27 mouse cellular contexts compared by ENCODE assay signal in genomic region chr5:97006929-97007328, GRCm38 (mm10). TPM values are rescaled to one million over a fixed set of nuclear protein-coding genes. Genes with fewer than 3 reads are reported as not detected.
A peak's percentile ranks its signal among the peaks of the same experiment; 100 is the strongest.
DNase-seq lines count a peak whose midpoint lies in the region; ATAC-seq and TF ChIP-seq lines count a peak whose summit lies in the region.
"Had no signal": no experiment of that assay in that cellular context is flagged by ENCODE, and none has a peak within 500 bp of the region (broad histone marks: within the 10 kb centered on the region; RNA-seq: fewer than 3 reads in every experiment).

No protein-coding gene starts in this region.

- H3K9me3 ChIP-seq in heart, embryonic 13.5 days = no peaks in the 10 kb centered on the region
- no peaks in the 10 kb centered on the region for H3K9me3 ChIP-seq in G1E (replicated peaks)
- H3K9me3 ChIP-seq in intestine, embryonic 16.5 days (ENCODE audit: control insufficient read depth, low read length) = no peaks in the 10 kb centered on the region
- H3K9me3 ChIP-seq in liver, embryonic 15.5 days (replicated peaks) = no peaks in the 10 kb centered on the region
- H3K9me3 ChIP-seq: embryonic facial prominence, embryonic 10.5 days; embryonic facial prominence, embryonic 15.5 days; forebrain, embryonic 15.5 days; midbrain, embryonic 10.5 days; midbrain, embryonic 15.5 days; neural tube, embryonic 15.5 days had no signal

- DNase-seq in heart, adult 18-20 months = no peak
- DNase-seq in G1E (ENCODE audit: low spot score) = no peak
- no peak for DNase-seq in lung, postnatal 14 days
- DNase-seq in lung, postnatal 4 days = no peak
- no peak for DNase-seq in right cerebral cortex, postnatal 10 days (ENCODE audit: low spot score in 2 of 2)
- DNase-seq: adrenal gland, adult 8-10 months; cerebellum, adult 8-10 months; cerebellum, postnatal 25 days; heart, postnatal 4 days; kidney, adult 11 months; kidney, postnatal 14 days; retina, postnatal 1 day; thymus, adult 2 months; thymus, postnatal 36 days had no signal

- 78% methylated on average over 3 of the region's 3 CpGs for WGBS in heart, embryonic 13.5 days
- WGBS in intestine, embryonic 16.5 days = 89% methylated on average over 3 of the region's 3 CpGs
- 58% methylated on average over 3 of the region's 3 CpGs for WGBS in liver, embryonic 15.5 days (ENCODE audit: insufficient replicate concordance)

- ATAC-seq in heart, embryonic 13.5 days (ENCODE audit: extremely low read depth, insufficient number of reproducible peaks, low FRiP score, low TSS enrichment) = no peak
- no peak for ATAC-seq in G1E (ENCODE audit: extremely low read depth, insufficient number of reproducible peaks, low FRiP score, poor library complexity, severe bottlenecking)
- ATAC-seq in intestine, embryonic 16.5 days = no peak
- ATAC-seq in liver, embryonic 15.5 days (ENCODE audit: insufficient read depth) = no peak
- ATAC-seq: activated CD4-positive, CD25-positive, alpha-beta regulatory T cell, adult 4 months; CD4-positive, CD25-positive, alpha-beta regulatory T cell, adult 4 months; forebrain, embryonic 15.5 days; midbrain, embryonic 15.5 days had no signal

- H3K4me1 ChIP-seq in heart, embryonic 13.5 days = peaks cover 29% of the 10 kb centered on the region
- peaks cover 77% of the 10 kb centered on the region for H3K4me1 ChIP-seq in G1E (ENCODE audit: insufficient read depth, low read depth, low read length)
- peaks cover 31% of the 10 kb centered on the region for H3K4me1 ChIP-seq in intestine, embryonic 16.5 days (ENCODE audit: control insufficient read depth, insufficient read depth, low read length)
- peaks cover 91% of the 10 kb centered on the region for H3K4me1 ChIP-seq in liver, embryonic 15.5 days (replicated peaks)
- H3K4me1 ChIP-seq: forebrain, embryonic 15.5 days; midbrain, embryonic 10.5 days; midbrain, embryonic 15.5 days had no signal

- H3K4me2 ChIP-seq in heart, embryonic 13.5 days = peak overlapping the region; percentile 2; the same call in 1 of the 2 replicates
- peak overlapping the region; percentile 7; the same call in 1 of the 2 replicates for H3K4me2 ChIP-seq in intestine, embryonic 16.5 days (ENCODE audit: low read depth, low read length)
- peak overlapping the region; percentile 66 for H3K4me2 ChIP-seq in liver, embryonic 15.5 days
- H3K4me2 ChIP-seq: embryonic facial prominence, embryonic 15.5 days; forebrain, embryonic 15.5 days; hindbrain, embryonic 14.5 days; midbrain, embryonic 15.5 days; neural tube, embryonic 15.5 days had no signal

- no peak overlapping the region for H3K4me3 ChIP-seq in heart, embryonic 13.5 days
- peak overlapping the region; percentile 50; the same call in 1 of the 2 replicates for H3K4me3 ChIP-seq in G1E (ENCODE audit: low read depth, low read length)
- no peak overlapping the region for H3K4me3 ChIP-seq in intestine, embryonic 16.5 days (ENCODE audit: low read length)
- H3K4me3 ChIP-seq in liver, embryonic 15.5 days (replicated peaks) = peak overlapping the region; percentile 16
- H3K4me3 ChIP-seq: embryonic facial prominence, embryonic 10.5 days; embryonic facial prominence, embryonic 15.5 days; forebrain, embryonic 15.5 days; midbrain, embryonic 10.5 days; midbrain, embryonic 15.5 days; neural tube, embryonic 15.5 days had no signal

- H3K9ac ChIP-seq in heart, embryonic 13.5 days = no peak overlapping the region
- H3K9ac ChIP-seq in intestine, embryonic 16.5 days (ENCODE audit: low read depth, low read length) = no peak overlapping the region
- peak overlapping the region; percentile 36 for H3K9ac ChIP-seq in liver, embryonic 15.5 days
- H3K9ac ChIP-seq: embryonic facial prominence, embryonic 15.5 days; forebrain, embryonic 15.5 days; hindbrain, embryonic 14.5 days; midbrain, embryonic 15.5 days; neural tube, embryonic 15.5 days had no signal

- no peak for TF ChIP-seq CTCF in G1E (IDR thresholded peaks at IDR 0.05; ENCODE audit: low read depth, low read length)

- H3K36me3 ChIP-seq in heart, embryonic 13.5 days = no peaks in the 10 kb centered on the region
- H3K36me3 ChIP-seq in G1E (replicated peaks) = peaks cover 42% of the 10 kb centered on the region
- H3K36me3 ChIP-seq in intestine, embryonic 16.5 days (ENCODE audit: control insufficient read depth, insufficient read depth, low read length) = no peaks in the 10 kb centered on the region
- H3K36me3 ChIP-seq in liver, embryonic 15.5 days (replicated peaks) = peaks cover 14% of the 10 kb centered on the region
- H3K36me3 ChIP-seq: embryonic facial prominence, embryonic 10.5 days; embryonic facial prominence, embryonic 15.5 days; forebrain, embryonic 15.5 days; midbrain, embryonic 10.5 days; midbrain, embryonic 15.5 days; neural tube, embryonic 15.5 days had no signal

- no peak overlapping the region for H3K27ac ChIP-seq in heart, embryonic 13.5 days (replicated peaks)
- peak overlapping the region; percentile 59; the same call in 1 of the 2 replicates for H3K27ac ChIP-seq in intestine, embryonic 16.5 days (ENCODE audit: low read length)
- H3K27ac ChIP-seq in liver, embryonic 15.5 days (replicated peaks) = peak overlapping the region; percentile 88
- H3K27ac ChIP-seq: embryonic facial prominence, embryonic 10.5 days; embryonic facial prominence, embryonic 15.5 days; forebrain, embryonic 15.5 days; hindbrain, embryonic 14.5 days; macrophage; midbrain, embryonic 10.5 days; midbrain, embryonic 15.5 days; neural tube, embryonic 15.5 days had no signal

- no peaks in the 10 kb centered on the region for H3K27me3 ChIP-seq in heart, embryonic 13.5 days (replicated peaks)
- no peaks in the 10 kb centered on the region for H3K27me3 ChIP-seq in G1E (ENCODE audit: insufficient read depth, low read length)
- H3K27me3 ChIP-seq in intestine, embryonic 16.5 days (replicated peaks; ENCODE audit: control insufficient read depth, insufficient read depth, low read length) = no peaks in the 10 kb centered on the region
- H3K27me3 ChIP-seq in liver, embryonic 15.5 days = no peaks in the 10 kb centered on the region
- H3K27me3 ChIP-seq: embryonic facial prominence, embryonic 15.5 days; forebrain, embryonic 15.5 days; midbrain, embryonic 15.5 days; neural tube, embryonic 15.5 days had no signal

RNA-seq across cellular contexts. Expression of gene Bmp2k, which starts 9.4 kb away (rescaled TPM):
- polyA plus RNA-seq in heart, embryonic 13.5 days (2015; fragmentation: Nextera tagmentation; extraction: Ambion mirVana) = 5.8 and 6.5 TPM in 2 replicates
- 1 to 10 TPM; 6.7 to 7.0 TPM for total RNA-seq in heart, adult 18-20 months (2021)
- total RNA-seq in G1E (2014; fragmentation: Nextera tagmentation) (944 and 1,145 TPM in 2 replicates), G1E (2017) (341 and 380 TPM in 2 replicates)
- polyA plus RNA-seq in G1E (2012) = 51.6 and 52.6 TPM in 2 replicates
- 12.5 and 17.2 TPM in 2 replicates for polyA plus RNA-seq in intestine, embryonic 16.5 days (2015; fragmentation: Nextera tagmentation; extraction: Ambion mirVana)
- 31.1 and 31.3 TPM in 2 replicates for polyA plus RNA-seq in liver, embryonic 15.5 days (2015; fragmentation: Nextera tagmentation; extraction: Ambion mirVana)

Comparison
In these comparisons a context has a peak if more than half of its experiments do, and no peak if none do; other contexts are left out.
1. H3K4me2 ChIP-seq: peak in every context shown above with its lines; median percentile 66 in liver, embryonic 15.5 days; 7 in intestine, embryonic 16.5 days; 2 in heart, embryonic 13.5 days.
2. H3K4me3 ChIP-seq: peak in G1E (single experiment) and liver, embryonic 15.5 days (single experiment); none in heart, embryonic 13.5 days (single experiment) and intestine, embryonic 16.5 days (single experiment).